Mouse (Mus musculus): ENCODE measurements at regions not wholly inside any gene's neighbourhood (a gene's known extent, or its start where the extent isn't known, plus 50 kb on each side); places are given as distances from the start of the nearest gene placed in this dataset.

GRCm38 (mm10) chr2:170261191-170261590 lies 113.3 kb upstream of the Zfp217 start:
- no peaks in the 10 kb centered on the region for H3K9me3 ChIP-seq (replicated peaks; ENCODE audit: control insufficient read depth, low read length)
- no peak overlapping the region for H3K4me2 ChIP-seq (ENCODE audit: low read depth, low read length)
- ATAC-seq (ENCODE audit: insufficient read depth, low FRiP score), result no peak
- H3K27me3 ChIP-seq (ENCODE audit: control insufficient read depth, insufficient read depth, low read length), result no peaks in the 10 kb centered on the region
- no peaks in the 10 kb centered on the region for H3K36me3 ChIP-seq (ENCODE audit: control insufficient read depth, insufficient read depth, low read length)
- no peak overlapping the region for H3K9ac ChIP-seq (ENCODE audit: low read length)
- H3K27ac ChIP-seq (ENCODE audit: low read length), result no peak overlapping the region
- 88% methylated on average over 2 of the region's 2 CpGs for WGBS
- no peaks in the 10 kb centered on the region; the same call in 1 of the 2 replicates for H3K4me1 ChIP-seq (ENCODE audit: control insufficient read depth, insufficient read depth, low read length)
- H3K4me3 ChIP-seq (replicated peaks; ENCODE audit: low read length), result no peak overlapping the region

GRCm38 (mm10) chr2:170259662-170260457 lies 112.0 kb upstream of the Zfp217 start:
- Histone ChIP-seq H3K27ac (ENCODE audit: low read length) (no peak overlapping the region), H3K36me3 (ENCODE audit: control insufficient read depth, insufficient read depth, low read length) (no peaks in the 10 kb centered on the region), H3K9me3 (replicated peaks; ENCODE audit: control insufficient read depth, low read length) (no peaks in the 10 kb centered on the region), H3K27me3 (ENCODE audit: control insufficient read depth, insufficient read depth, low read length) (no peaks in the 10 kb centered on the region), H3K4me3 (replicated peaks; ENCODE audit: low read length) (no peak overlapping the region), H3K4me2 (ENCODE audit: low read depth, low read length) (no peak overlapping the region), H3K9ac (ENCODE audit: low read length) (no peak overlapping the region), H3K4me1 (ENCODE audit: control insufficient read depth, insufficient read depth, low read length) (no peaks in the 10 kb centered on the region; the same call in 1 of the 2 replicates)
- ATAC-seq (ENCODE audit: insufficient read depth, low FRiP score), result no peak
- 92% methylated on average over 10 of the region's 10 CpGs for WGBS

- 53% methylated on average over 13 of the region's 13 CpGs for WGBS
- no peak overlapping the region for H3K27ac ChIP-seq (ENCODE audit: low read length)
Observed at GRCm38 (mm10) chr2:170258367-170258766, 110.5 kb upstream of the Zfp217 start.

GRCm38 (mm10) chr2:170257671-170258235 lies 109.8 kb upstream of the Zfp217 start:
- H3K4me1 ChIP-seq (ENCODE audit: control insufficient read depth, insufficient read depth, low read length), result no peaks in the 10 kb centered on the region
- 85% methylated on average over 5 of the region's 5 CpGs for WGBS
- H3K27me3 ChIP-seq (ENCODE audit: control insufficient read depth, insufficient read depth, low read length), result no peaks in the 10 kb centered on the region
- H3K36me3 ChIP-seq (ENCODE audit: control insufficient read depth, insufficient read depth, low read length), result no peaks in the 10 kb centered on the region
- H3K27ac ChIP-seq (ENCODE audit: low read length), result no peak overlapping the region
- H3K9me3 ChIP-seq (replicated peaks; ENCODE audit: control insufficient read depth, low read length), result no peaks in the 10 kb centered on the region
- H3K4me2 ChIP-seq (ENCODE audit: low read depth, low read length), result no peak overlapping the region
- H3K4me3 ChIP-seq (replicated peaks; ENCODE audit: low read length), result no peak overlapping the region
- no peak overlapping the region for H3K9ac ChIP-seq (ENCODE audit: low read length)
- no peak for ATAC-seq (ENCODE audit: insufficient read depth, low FRiP score)

More at GRCm38 (mm10) chr2:170258367-170258766, 110.5 kb upstream of the Zfp217 start:
- no peak overlapping the region for H3K4me3 ChIP-seq (replicated peaks; ENCODE audit: low read length)
- H3K36me3 ChIP-seq (ENCODE audit: control insufficient read depth, insufficient read depth, low read length), result no peaks in the 10 kb centered on the region
- H3K9ac ChIP-seq (ENCODE audit: low read length), result no peak overlapping the region
- no peaks in the 10 kb centered on the region for H3K4me1 ChIP-seq (ENCODE audit: control insufficient read depth, insufficient read depth, low read length)
- no peak overlapping the region for H3K4me2 ChIP-seq (ENCODE audit: low read depth, low read length)
- ATAC-seq (ENCODE audit: insufficient read depth, low FRiP score), result no peak
- H3K9me3 ChIP-seq (replicated peaks; ENCODE audit: control insufficient read depth, low read length), result no peaks in the 10 kb centered on the region
- no peaks in the 10 kb centered on the region for H3K27me3 ChIP-seq (ENCODE audit: control insufficient read depth, insufficient read depth, low read length)

- 91% methylated on average over 5 of the region's 5 CpGs for WGBS
- Histone ChIP-seq H3K27ac (ENCODE audit: low read length) (no peak overlapping the region), H3K9me3 (replicated peaks; ENCODE audit: control insufficient read depth, low read length) (no peaks in the 10 kb centered on the region), H3K4me3 (replicated peaks; ENCODE audit: low read length) (no peak overlapping the region), H3K4me1 (ENCODE audit: control insufficient read depth, insufficient read depth, low read length) (no peaks in the 10 kb centered on the region), H3K27me3 (ENCODE audit: control insufficient read depth, insufficient read depth, low read length) (no peaks in the 10 kb centered on the region), H3K4me2 (ENCODE audit: low read depth, low read length) (no peak overlapping the region), H3K9ac (ENCODE audit: low read length) (no peak overlapping the region), H3K36me3 (ENCODE audit: control insufficient read depth, insufficient read depth, low read length) (no peaks in the 10 kb centered on the region)
- no peak for ATAC-seq (ENCODE audit: insufficient read depth, low FRiP score)
Observed at GRCm38 (mm10) chr2:170255997-170256396, 108.1 kb upstream of the Zfp217 start.

GRCm38 (mm10) chr2:170255533-170255932 lies 107.6 kb upstream of the Zfp217 start:
- Histone ChIP-seq H3K4me3 (replicated peaks; ENCODE audit: low read length) (no peak overlapping the region), H3K27ac (ENCODE audit: low read length) (no peak overlapping the region), H3K9me3 (replicated peaks; ENCODE audit: control insufficient read depth, low read length) (no peaks in the 10 kb centered on the region), H3K4me2 (ENCODE audit: low read depth, low read length) (no peak overlapping the region), H3K4me1 (ENCODE audit: control insufficient read depth, insufficient read depth, low read length) (no peaks in the 10 kb centered on the region), H3K36me3 (ENCODE audit: control insufficient read depth, insufficient read depth, low read length) (no peaks in the 10 kb centered on the region), H3K9ac (ENCODE audit: low read length) (no peak overlapping the region), H3K27me3 (ENCODE audit: control insufficient read depth, insufficient read depth, low read length) (no peaks in the 10 kb centered on the region)
- WGBS, result 93% methylated on average over 2 of the region's 2 CpGs
- no peak for ATAC-seq (ENCODE audit: insufficient read depth, low FRiP score)

- H3K27me3 ChIP-seq (ENCODE audit: control insufficient read depth, insufficient read depth, low read length), result no peaks in the 10 kb centered on the region
- no peak for ATAC-seq (ENCODE audit: insufficient read depth, low FRiP score)
- H3K9ac ChIP-seq (ENCODE audit: low read length), result no peak overlapping the region
- H3K27ac ChIP-seq (ENCODE audit: low read length), result no peak overlapping the region
- no peak overlapping the region for H3K4me2 ChIP-seq (ENCODE audit: low read depth, low read length)
- H3K36me3 ChIP-seq (ENCODE audit: control insufficient read depth, insufficient read depth, low read length), result no peaks in the 10 kb centered on the region
- WGBS, result 61% methylated on average over 9 of the region's 9 CpGs
- no peaks in the 10 kb centered on the region for H3K4me1 ChIP-seq (ENCODE audit: control insufficient read depth, insufficient read depth, low read length)
- no peak overlapping the region for H3K4me3 ChIP-seq (replicated peaks; ENCODE audit: low read length)
- H3K9me3 ChIP-seq (replicated peaks; ENCODE audit: control insufficient read depth, low read length), result no peaks in the 10 kb centered on the region
Observed at GRCm38 (mm10) chr2:170253681-170254440, 106.0 kb upstream of the Zfp217 start.

- H3K36me3 ChIP-seq (ENCODE audit: control insufficient read depth, insufficient read depth, low read length), result no peaks in the 10 kb centered on the region
- H3K4me2 ChIP-seq (ENCODE audit: low read depth, low read length), result no peak overlapping the region
- H3K27me3 ChIP-seq (ENCODE audit: control insufficient read depth, insufficient read depth, low read length), result no peaks in the 10 kb centered on the region
- H3K9me3 ChIP-seq (replicated peaks; ENCODE audit: control insufficient read depth, low read length), result no peaks in the 10 kb centered on the region
- H3K4me1 ChIP-seq (ENCODE audit: control insufficient read depth, insufficient read depth, low read length), result no peaks in the 10 kb centered on the region
- H3K4me3 ChIP-seq (replicated peaks; ENCODE audit: low read length), result no peak overlapping the region
- 61% methylated on average over 14 of the region's 14 CpGs for WGBS
- ATAC-seq (ENCODE audit: insufficient read depth, low FRiP score), result no peak
- H3K9ac ChIP-seq (ENCODE audit: low read length), result no peak overlapping the region
- no peak overlapping the region for H3K27ac ChIP-seq (ENCODE audit: low read length)
Observed at GRCm38 (mm10) chr2:170252255-170253034, 104.5 kb upstream of the Zfp217 start.

All from stomach, embryonic 16.5 days (tissue).